Mouse (Mus musculus) neural tube, embryonic 12.5 days (tissue): ENCODE data around the gene Ubqln5. TPM values are rescaled to one million over a fixed set of nuclear protein-coding genes. Genes with fewer than 3 reads are reported as not detected.

Source experiments
- polyA plus RNA-seq: library from polyadenylated mRNA; unstranded; fragments of >200 nt; fragmentation: Nextera tagmentation; extraction: Ambion mirVana; gene quantifications from 2 replicates; pipeline ENCODE4 v1.2.1, GENCODE M21; 2016

Gene Ubqln5
- polyA plus RNA-seq, 1 experiment from 2014 or later = not detected

Other genes with a start within 250 kb of the Ubqln5 start
- not detected in 2 replicates for gene Olfr66, start 243.6 kb downstream of the Ubqln5 start, polyA plus RNA-seq
- gene Olfr64, start 235.3 kb downstream of the Ubqln5 start, polyA plus RNA-seq = not detected in 2 replicates
- gene Olfr65, start 226.3 kb downstream of the Ubqln5 start, polyA plus RNA-seq = not detected in 2 replicates
- not detected in 2 replicates for gene Olfr631, start 201.0 kb downstream of the Ubqln5 start, polyA plus RNA-seq
- gene Olfr632, start 195.5 kb downstream of the Ubqln5 start, polyA plus RNA-seq = not detected in 2 replicates
- gene Olfr633, start 185.4 kb downstream of the Ubqln5 start, polyA plus RNA-seq = not detected in 2 replicates
- not detected in 2 replicates for gene Olfr635, start 158.7 kb downstream of the Ubqln5 start, polyA plus RNA-seq
- gene Olfr638, start 131.1 kb downstream of the Ubqln5 start, polyA plus RNA-seq = not detected in 2 replicates
- not detected in 2 replicates for gene Olfr639, start 112.5 kb downstream of the Ubqln5 start, polyA plus RNA-seq
- not detected in 2 replicates for gene Olfr640, start 104.3 kb downstream of the Ubqln5 start, polyA plus RNA-seq
- not detected in 2 replicates for gene Olfr641, start 94.4 kb downstream of the Ubqln5 start, polyA plus RNA-seq
- not detected in 2 replicates for gene Olfr642, start 77.2 kb downstream of the Ubqln5 start, polyA plus RNA-seq
- gene 4930516K23Rik, start 68.4 kb downstream of the Ubqln5 start, polyA plus RNA-seq = not detected in 2 replicates
- not detected in 2 replicates for gene Olfr644, start 58.0 kb downstream of the Ubqln5 start, polyA plus RNA-seq
- not detected in 2 replicates for gene Olfr645, start 44.4 kb downstream of the Ubqln5 start, polyA plus RNA-seq
- not detected in 2 replicates for gene Olfr646, start 25.0 kb downstream of the Ubqln5 start, polyA plus RNA-seq
- gene Olfr643, start 7.6 kb upstream of the Ubqln5 start, polyA plus RNA-seq = not detected in 2 replicates
- not detected in 2 replicates for gene Ubqln3, start 13.5 kb upstream of the Ubqln5 start, polyA plus RNA-seq
- not detected in 2 replicates for gene Ubqlnl, start 20.7 kb upstream of the Ubqln5 start, polyA plus RNA-seq
- not detected in 2 replicates for gene Olfm5, start 35.0 kb upstream of the Ubqln5 start, polyA plus RNA-seq
- gene Olfr648, start 53.6 kb upstream of the Ubqln5 start, polyA plus RNA-seq = 0.43 and 0.56 TPM in 2 replicates
- gene Olfr649, start 66.2 kb upstream of the Ubqln5 start, polyA plus RNA-seq = not detected in 2 replicates
- 1.2 TPM in 2 replicates for gene Trim6, start 89.0 kb upstream of the Ubqln5 start, polyA plus RNA-seq
- 0.76 and 1.2 TPM in 2 replicates for gene Trim34a, start 114.6 kb upstream of the Ubqln5 start, polyA plus RNA-seq
- gene Trim5, start 158.3 kb upstream of the Ubqln5 start, polyA plus RNA-seq = 0.15 and 0.22 TPM in 2 replicates
- 2.7 and 2.9 TPM in 2 replicates for gene Trim12a, start 185.6 kb upstream of the Ubqln5 start, polyA plus RNA-seq
- gene Trim34b, start 199.6 kb upstream of the Ubqln5 start, polyA plus RNA-seq = not detected in 2 replicates
- 0.88 and 1.1 TPM in 2 replicates for gene Trim12c, start 223.5 kb upstream of the Ubqln5 start, polyA plus RNA-seq
- gene Trim30b, start 240.1 kb upstream of the Ubqln5 start, polyA plus RNA-seq = not detected in 2 replicates